Mouse (Mus musculus) liver, adult 2 months (tissue): ENCODE measurements at regions not wholly inside any gene's neighbourhood (a gene's known extent, or its start where the extent isn't known, plus 50 kb on each side); places are given as distances from the start of the nearest gene placed in this dataset.

Experiments
- CTCF ChIP-seq: fragments of 200-500 bp; IDR thresholded peaks from 2 replicates; pipeline ENCODE4 v1.5.1; 2011; ENCODE audit warnings: low read depth, low read length, control low read depth
- POLR2A ChIP-seq: fragments of 200-500 bp; IDR thresholded peaks from 2 replicates; pipeline ENCODE4 v1.6.1; 2011; ENCODE audit warnings: low read length, control low read depth; ENCODE audit not compliant: insufficient read depth; ENCODE audit errors: extremely low read depth

GRCm38 (mm10) chr15:11455982-11456381, 56.5 kb upstream of the Tars start:
- TF ChIP-seq CTCF (no peak), POLR2A (no peak)
